Mouse (Mus musculus): ENCODE measurements at regions not wholly inside any gene's neighbourhood (a gene's known extent, or its start where the extent isn't known, plus 50 kb on each side); places are given as distances from the start of the nearest gene placed in this dataset.

- no peak for TF ChIP-seq POLR2A (IDR thresholded peaks at IDR 0.05; ENCODE audit: low read depth, low read length)
- no peak for TF ChIP-seq CTCF (IDR thresholded peaks at IDR 0.05; ENCODE audit: extremely low read depth, insufficient read depth, insufficient read length, insufficient replicate concordance)
Observed at GRCm38 (mm10) chr1:194224046-194224445, 394.0 kb upstream of the Plxna2 start.
